Mouse (Mus musculus) heart, postnatal 25 days (tissue): ENCODE measurements around the gene Oosp3. TPM values are rescaled to one million over a fixed set of nuclear protein-coding genes. Genes with fewer than 3 reads are reported as not detected.

Source experiments
- DNase-seq: peaks from one replicate; pipeline ENCODE4 v3.0.0; 2022; ENCODE audit warnings: low spot score
- intact Hi-C: fragments of 180-260 bp; cut with DNase I; formaldehyde crosslinking; loops from one replicate; pipeline ENCODE4 v1.15.1; 2025
- total RNA-seq, 2 experiments: library from RNA; stranded (reverse); gene quantifications; 2 replicates each; pipeline ENCODE4 v1.2.3; 2021

The Oosp3 gene
- total RNA-seq: not detected

GRCm38 (mm10) chr19:11696755-11697154 lies at the start of gene Oosp3:
Oosp3 (plus strand) TSS chr19:11697055.
- intact Hi-C loops: no loop called here
- no peak for DNase-seq

- intact Hi-C loops: no loop called here
- DNase-seq: no peak
These were observed 47.3 kb upstream of the Oosp3 start for GRCm38 (mm10) chr19:11649564-11649963.

GRCm38 (mm10) chr19:11659142-11659541 lies 37.7 kb upstream of the Oosp3 start:
- no peak for DNase-seq
- intact Hi-C loops: no loop called here

GRCm38 (mm10) chr19:11660459-11660858 lies 36.4 kb upstream of the Oosp3 start, which contains the start of gene Oosp2:
Oosp2 (minus strand) TSS chr19:11660559.
- no peak for DNase-seq
- intact Hi-C loops: no loop called here

- no peak for DNase-seq
- intact Hi-C loops: no loop called here
These were observed 35.3 kb upstream of the Oosp3 start for GRCm38 (mm10) chr19:11661562-11661961.

- intact Hi-C loops: no loop called here
These were observed 6.0 kb upstream of the Oosp3 start, which contains the start of gene Oosp1 for GRCm38 (mm10) chr19:11690839-11691238. Oosp1 (minus strand) TSS chr19:11691150.

GRCm38 (mm10) chr19:11691454-11691853 lies 5.4 kb upstream of the Oosp3 start:
- DNase-seq: no peak
- intact Hi-C loops: no loop called here

More at GRCm38 (mm10) chr19:11690839-11691238, 6.0 kb upstream of the Oosp3 start, which contains the start of gene Oosp1:
- DNase-seq: no peak

- DNase-seq: no peak
These were observed 1.5 kb downstream of the Oosp3 start for GRCm38 (mm10) chr19:11698342-11698741.

GRCm38 (mm10) chr19:11712451-11712850 lies 15.6 kb downstream of the Oosp3 start:
- intact Hi-C loops: no loop called here
- no peak for DNase-seq

More at GRCm38 (mm10) chr19:11698342-11698741, 1.5 kb downstream of the Oosp3 start:
- intact Hi-C loops: no loop called here

- DNase-seq: no peak
- intact Hi-C loops: no loop called here
These were observed 23.2 kb downstream of the Oosp3 start for GRCm38 (mm10) chr19:11720071-11720470.

- DNase-seq: no peak
- intact Hi-C loops: no loop called here
These were observed 27.0 kb downstream of the Oosp3 start for GRCm38 (mm10) chr19:11723870-11724269.

GRCm38 (mm10) chr19:11724275-11724674 lies 27.4 kb downstream of the Oosp3 start:
- intact Hi-C loops: no loop called here
- no peak for DNase-seq

GRCm38 (mm10) chr19:11725915-11726314 lies 29.1 kb downstream of the Oosp3 start:
- intact Hi-C loops: no loop called here
- no peak for DNase-seq

GRCm38 (mm10) chr19:11727304-11727703 lies 30.4 kb downstream of the Oosp3 start:
- no peak for DNase-seq

GRCm38 (mm10) chr19:11730278-11730677 lies 33.4 kb downstream of the Oosp3 start:
- DNase-seq: no peak
- intact Hi-C loops: no loop called here

More at GRCm38 (mm10) chr19:11727304-11727703, 30.4 kb downstream of the Oosp3 start:
- intact Hi-C loops: no loop called here

- intact Hi-C loops: no loop called here
These were observed 39.6 kb downstream of the Oosp3 start for GRCm38 (mm10) chr19:11736455-11736854.

GRCm38 (mm10) chr19:11745680-11746079 lies 48.8 kb downstream of the Oosp3 start:
- intact Hi-C loops: no loop called here

More at GRCm38 (mm10) chr19:11736455-11736854, 39.6 kb downstream of the Oosp3 start:
- no peak for DNase-seq

GRCm38 (mm10) chr19:11747298-11747697 lies 50.4 kb downstream of the Oosp3 start, which contains the start of gene Gif:
Gif (plus strand) TSS chr19:11747554.
- DNase-seq: no peak
- intact Hi-C loops: no loop called here

More at GRCm38 (mm10) chr19:11745680-11746079, 48.8 kb downstream of the Oosp3 start:
- no peak for DNase-seq
